Mouse (Mus musculus): ENCODE measurements at regions not wholly inside any gene's neighbourhood (a gene's known extent, or its start where the extent isn't known, plus 50 kb on each side); places are given as distances from the start of the nearest gene placed in this dataset.

GRCm38 (mm10) chr17:62546286-62546685 lies 334.8 kb downstream of the Efna5 start:
- DNase-seq = no peak
- intact Hi-C loops (cut with DNase I; ENCODE audit: low total_unique reads) = no loop called here

- intact Hi-C loops (cut with DNase I; ENCODE audit: low total_unique reads) = no loop called here
- no peak for DNase-seq
Observed at GRCm38 (mm10) chr17:62545330-62545729, 335.8 kb downstream of the Efna5 start.

DNA sequence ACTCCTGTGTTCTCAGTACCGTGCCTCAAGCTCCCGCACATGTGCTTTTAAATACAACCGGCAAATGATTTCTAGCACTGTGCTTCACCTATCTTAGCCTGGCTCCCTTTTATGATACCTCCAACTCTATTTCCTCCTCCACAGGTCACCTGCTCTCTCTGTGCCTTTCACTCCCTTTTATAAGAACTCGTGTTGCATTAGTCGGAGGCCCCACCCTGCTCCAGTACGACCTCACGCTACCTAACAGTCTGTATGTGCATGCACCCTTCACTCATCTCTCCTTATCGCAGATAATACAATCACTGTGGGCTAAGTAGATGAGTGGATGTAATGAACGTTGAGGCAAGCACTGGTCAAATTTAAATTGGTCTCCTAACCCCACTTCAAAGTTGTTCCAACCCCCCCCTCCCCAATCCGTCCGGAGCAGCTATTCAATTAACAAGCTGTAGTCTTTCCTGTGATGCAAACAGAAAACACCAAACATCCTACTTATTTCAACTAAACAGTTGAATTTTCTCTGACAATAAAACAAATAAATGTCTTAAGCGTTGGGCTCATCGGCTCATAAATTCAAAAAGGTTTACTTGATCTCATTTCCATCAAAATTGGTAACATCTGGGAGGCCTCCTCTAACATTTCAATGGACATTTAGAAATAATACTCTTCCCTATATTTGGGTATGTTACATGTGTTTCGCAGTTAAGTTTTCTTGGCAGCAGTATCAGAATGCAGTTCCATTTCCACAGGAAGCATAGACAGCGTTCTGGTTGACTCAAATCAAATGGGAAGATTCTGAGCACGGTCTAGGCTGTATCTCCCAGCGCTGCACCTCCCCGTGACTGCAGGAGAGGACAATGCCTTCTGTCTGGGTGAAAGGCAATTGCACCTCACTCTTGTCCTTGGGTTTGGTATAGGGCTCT lies 337.8 kb downstream of the Efna5 start:
- intact Hi-C loops (cut with DNase I; ENCODE audit: low total_unique reads) = no loop called here
- DNase-seq = no peak

DNA sequence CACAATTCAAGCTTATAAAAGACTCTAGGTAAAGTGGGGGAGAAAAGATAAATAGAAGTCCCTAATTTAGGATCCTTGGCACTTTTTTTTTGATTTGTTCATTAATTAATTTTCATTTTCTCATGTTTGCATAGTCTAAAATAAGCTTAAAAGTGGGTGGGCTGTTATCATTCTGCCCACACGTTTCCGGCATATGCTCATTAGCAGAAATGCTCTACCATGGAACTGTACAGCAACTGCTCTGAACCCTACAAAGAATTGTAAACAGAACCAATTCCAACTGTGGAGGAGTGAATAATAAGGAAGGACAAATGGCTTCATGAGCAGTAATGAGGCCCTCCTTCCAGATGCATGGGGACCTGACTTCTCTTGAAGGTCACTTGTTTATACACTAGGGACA lies 351.2 kb downstream of the Efna5 start:
- DNase-seq = no peak
- intact Hi-C loops (cut with DNase I; ENCODE audit: low total_unique reads) = no loop called here

DNA sequence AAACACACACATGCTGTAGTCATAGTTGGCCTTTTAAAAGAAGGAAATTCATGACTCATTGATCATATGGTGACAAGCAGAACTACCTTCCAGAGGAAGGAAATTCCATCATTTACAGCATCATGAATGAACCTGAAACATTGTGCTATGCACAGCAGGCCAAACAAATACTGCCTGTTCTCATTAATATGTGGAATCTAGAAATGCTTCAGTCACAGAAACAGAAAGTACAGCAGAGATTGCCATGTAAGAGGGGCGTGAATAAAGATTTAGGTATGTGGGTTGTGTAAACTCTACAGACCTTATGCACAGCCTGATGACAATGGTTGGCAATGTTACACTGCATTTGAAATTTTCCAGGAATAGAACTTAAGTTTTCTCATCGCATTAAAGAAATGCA lies 353.6 kb downstream of the Efna5 start:
- intact Hi-C loops (cut with DNase I; ENCODE audit: low total_unique reads) = no loop called here

DNA sequence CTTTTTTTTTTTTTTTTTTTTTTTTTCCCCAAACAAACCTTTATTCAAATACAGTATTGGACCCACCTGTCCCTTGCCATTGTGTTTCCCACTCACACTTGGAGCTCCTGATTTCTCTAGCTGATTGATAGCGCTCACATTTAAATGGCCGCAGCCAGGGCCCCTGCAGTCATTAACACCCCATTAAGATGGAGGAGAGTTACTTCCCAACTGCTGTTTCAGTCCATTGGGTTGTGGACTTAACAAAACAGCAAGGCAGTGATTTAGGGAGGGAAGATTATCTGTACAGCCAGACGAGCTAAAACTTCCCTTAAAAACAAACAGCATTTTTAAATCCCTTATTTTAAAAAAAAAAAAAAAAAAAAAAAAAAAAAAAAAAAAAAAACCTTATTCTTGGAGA lies 367.5 kb downstream of the Efna5 start:
- no peak for DNase-seq
- intact Hi-C loops (cut with DNase I; ENCODE audit: low total_unique reads) = no loop called here

More for the DNA sequence above, 353.6 kb downstream of the Efna5 start:
- DNase-seq = no peak

- no peak for DNase-seq
- intact Hi-C loops (cut with DNase I; ENCODE audit: low total_unique reads) = no loop called here
Observed at GRCm38 (mm10) chr17:62510184-62510583, 370.9 kb downstream of the Efna5 start.

DNA sequence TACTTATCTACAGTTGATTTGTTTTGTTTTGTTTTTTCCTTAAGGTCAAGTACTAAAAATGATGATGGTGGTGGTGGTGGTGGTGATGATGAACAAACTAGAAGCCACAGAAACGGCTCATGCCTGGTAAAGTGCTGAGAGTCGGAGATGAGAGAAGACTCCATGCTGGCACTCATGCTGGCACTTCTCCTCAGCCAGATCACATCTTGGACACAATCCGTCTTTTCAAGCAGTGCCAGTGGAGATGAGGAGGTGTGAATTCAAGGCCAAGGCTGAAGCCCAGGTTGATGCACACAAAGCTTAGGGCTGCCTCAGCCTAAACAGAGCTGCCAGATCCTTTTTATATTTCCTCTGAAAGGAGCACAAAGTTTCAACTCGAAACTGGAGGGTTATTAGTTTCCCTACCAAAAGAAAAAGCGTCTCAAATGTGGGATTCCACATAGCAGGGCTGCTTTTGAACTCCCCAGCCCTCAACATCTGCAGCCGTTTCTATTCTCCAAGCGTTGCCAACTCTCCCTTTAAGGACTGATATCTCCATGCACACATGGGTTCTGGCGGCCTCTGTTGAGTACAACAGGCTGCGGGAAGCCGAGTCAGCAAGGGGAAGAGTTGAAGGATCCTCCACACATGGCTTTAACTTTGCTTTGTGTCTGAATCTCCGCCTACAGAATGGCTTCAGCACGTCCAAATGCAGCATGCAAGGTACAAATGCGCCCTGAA lies 373.2 kb downstream of the Efna5 start:
- DNase-seq = no peak
- intact Hi-C loops (cut with DNase I; ENCODE audit: low total_unique reads) = no loop called here

DNA sequence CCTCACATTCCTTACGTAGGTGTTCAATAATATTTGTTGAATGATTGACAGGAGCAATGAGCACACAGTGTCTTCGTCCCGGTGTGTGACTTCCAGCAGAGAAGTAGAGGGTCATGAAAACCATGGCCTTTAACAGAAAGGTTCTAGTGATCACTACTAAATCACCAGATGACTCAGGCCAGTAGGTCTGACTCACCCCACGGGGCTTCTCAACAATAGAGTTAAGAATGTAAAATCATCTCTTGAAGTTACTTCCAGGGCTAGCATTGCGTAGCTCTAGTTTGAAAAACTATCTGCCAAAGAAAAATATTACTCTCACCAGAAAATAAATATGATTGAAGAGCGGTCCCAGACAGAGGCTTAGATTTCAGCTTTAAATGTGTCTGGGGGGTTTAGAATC lies 376.4 kb downstream of the Efna5 start:
- no peak for DNase-seq
- intact Hi-C loops (cut with DNase I; ENCODE audit: low total_unique reads) = no loop called here

DNA sequence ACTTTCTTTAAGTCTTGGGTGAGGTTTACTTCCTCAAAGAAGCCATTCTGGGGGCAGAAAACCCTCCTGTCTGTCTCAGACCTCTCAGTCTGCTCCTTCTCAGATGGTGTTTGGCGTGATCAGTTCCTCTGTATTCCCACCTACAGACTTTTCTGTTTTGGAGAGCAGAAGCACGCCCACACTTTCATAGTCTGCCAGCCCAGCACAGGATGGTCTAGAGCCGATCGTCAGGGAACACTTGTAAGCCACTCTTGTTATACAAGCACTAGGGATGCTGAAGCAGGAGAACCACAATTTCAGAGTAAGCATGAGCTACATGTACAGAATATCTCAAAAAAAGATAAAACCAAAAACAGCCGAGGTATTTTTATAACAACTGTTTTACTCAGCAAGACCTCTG lies 410.4 kb downstream of the Efna5 start:
- intact Hi-C loops (cut with DNase I; ENCODE audit: low total_unique reads) = no loop called here
- no peak for DNase-seq

DNA sequence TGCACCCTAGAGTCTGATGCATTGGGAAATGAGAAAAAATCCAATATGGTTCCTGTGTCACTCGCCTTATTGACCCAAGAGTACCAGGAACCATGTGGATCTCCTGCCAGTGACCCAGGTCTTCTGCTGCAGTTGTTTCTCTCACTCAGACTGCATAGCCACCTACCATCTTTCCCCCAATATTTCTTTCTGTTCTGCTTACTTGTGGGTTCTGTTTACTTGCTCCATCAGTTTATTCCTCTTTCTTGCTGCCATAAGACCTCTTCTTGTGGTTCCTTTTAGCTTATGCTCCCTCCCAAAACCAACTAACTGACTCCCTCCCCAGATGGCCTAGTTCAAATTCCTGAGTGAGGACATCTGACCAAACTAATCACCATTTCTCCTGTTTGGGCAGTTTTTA lies 411.8 kb downstream of the Efna5 start:
- intact Hi-C loops (cut with DNase I; ENCODE audit: low total_unique reads) = no loop called here
- DNase-seq = no peak

DNA sequence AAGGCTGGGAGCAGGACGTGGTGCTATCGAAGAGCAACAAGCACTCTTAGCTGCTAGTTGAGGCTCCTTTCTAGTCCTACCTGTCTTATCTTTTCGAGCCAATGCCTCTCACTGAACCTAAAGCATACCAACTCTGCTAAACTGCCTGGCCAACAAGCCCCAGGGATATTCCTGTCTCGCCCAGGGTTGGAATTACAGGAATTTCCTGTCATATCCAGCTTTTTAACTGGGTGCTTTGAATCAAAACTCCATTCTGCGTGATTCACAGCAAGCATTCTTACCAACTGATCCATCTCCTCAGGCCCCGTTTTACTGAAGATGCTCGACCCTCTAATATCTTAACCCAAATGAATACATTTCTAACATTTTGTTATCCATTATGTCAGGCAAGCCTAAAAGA lies 412.3 kb downstream of the Efna5 start:
- intact Hi-C loops (cut with DNase I; ENCODE audit: low total_unique reads) = no loop called here
- DNase-seq = no peak

- intact Hi-C loops (cut with DNase I; ENCODE audit: low total_unique reads) = no loop called here
- DNase-seq = no peak
Observed at GRCm38 (mm10) chr17:62467072-62467471, 414.0 kb downstream of the Efna5 start.

GRCm38 (mm10) chr17:62464994-62465393 lies 416.1 kb downstream of the Efna5 start:
- intact Hi-C loops (cut with DNase I; ENCODE audit: low total_unique reads) = no loop called here
- no peak for DNase-seq

GRCm38 (mm10) chr17:62464228-62464627 lies 416.9 kb downstream of the Efna5 start:
- intact Hi-C loops (cut with DNase I; ENCODE audit: low total_unique reads) = no loop called here
- DNase-seq = no peak

DNA sequence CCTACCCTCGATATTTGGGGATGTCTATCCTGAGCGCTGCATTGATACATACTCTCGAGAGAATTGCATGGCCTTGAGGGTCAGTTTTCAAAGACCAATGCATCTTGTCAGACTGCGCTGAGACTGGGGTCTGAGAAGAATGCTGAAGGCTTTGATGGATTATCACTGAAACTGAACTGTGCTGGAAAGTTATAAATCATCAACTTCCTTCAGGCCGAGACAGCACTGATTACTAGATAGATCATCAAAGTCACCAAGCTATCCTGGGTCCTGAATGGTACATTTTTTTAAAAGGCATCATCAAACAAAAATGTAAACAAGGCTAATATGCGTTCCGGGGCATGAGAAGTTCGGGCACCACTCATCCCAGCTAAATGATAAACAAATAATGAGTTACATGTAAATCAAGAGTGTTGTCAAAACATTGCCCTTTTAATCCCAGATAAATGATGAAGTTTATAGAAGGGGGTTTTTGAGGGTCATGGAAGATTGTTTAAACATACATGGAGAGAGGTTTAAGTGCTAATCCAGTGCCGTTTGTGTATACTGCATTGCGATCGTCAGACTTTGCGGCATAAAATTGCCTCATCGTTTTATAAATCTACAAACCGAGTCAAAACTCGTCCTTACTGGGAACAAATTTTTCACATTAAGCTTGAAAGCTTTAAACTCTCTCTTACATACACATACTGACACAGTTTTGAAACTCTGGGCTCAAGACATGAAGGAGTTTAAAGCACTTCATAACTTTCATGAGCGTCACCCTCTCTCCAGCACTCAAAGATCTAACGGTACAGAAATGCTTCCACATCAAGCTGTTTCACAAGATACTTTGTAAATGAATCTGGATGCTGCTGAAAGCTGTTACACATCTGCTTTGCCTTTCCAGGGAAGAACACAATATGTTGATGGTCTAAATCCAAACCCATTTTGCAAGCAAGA lies 419.5 kb downstream of the Efna5 start:
- intact Hi-C loops (cut with DNase I; ENCODE audit: low total_unique reads) = no loop called here
- no peak for DNase-seq

DNA sequence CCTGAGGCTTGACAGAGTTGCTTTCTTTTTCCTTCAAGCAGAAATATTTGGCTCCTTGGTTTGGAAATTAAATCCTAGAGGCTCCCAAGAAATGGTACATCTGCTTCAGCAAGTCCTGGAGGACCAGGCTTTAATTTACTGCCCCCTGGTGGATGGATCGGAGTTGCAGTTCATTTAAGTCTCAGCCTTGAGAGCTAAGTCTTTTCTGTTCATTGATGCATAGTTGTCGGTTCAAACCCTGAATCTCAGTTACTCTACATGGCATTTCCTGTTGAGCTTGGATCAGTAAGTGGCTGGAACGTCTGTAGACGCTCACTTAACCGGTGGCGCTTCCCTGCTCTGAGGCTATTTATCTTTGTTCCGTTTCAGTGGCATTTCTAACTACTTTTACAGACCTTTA lies 422.2 kb downstream of the Efna5 start:
- DNase-seq = peak; percentile 41
- intact Hi-C loops (cut with DNase I; ENCODE audit: low total_unique reads) = no loop called here

DNA sequence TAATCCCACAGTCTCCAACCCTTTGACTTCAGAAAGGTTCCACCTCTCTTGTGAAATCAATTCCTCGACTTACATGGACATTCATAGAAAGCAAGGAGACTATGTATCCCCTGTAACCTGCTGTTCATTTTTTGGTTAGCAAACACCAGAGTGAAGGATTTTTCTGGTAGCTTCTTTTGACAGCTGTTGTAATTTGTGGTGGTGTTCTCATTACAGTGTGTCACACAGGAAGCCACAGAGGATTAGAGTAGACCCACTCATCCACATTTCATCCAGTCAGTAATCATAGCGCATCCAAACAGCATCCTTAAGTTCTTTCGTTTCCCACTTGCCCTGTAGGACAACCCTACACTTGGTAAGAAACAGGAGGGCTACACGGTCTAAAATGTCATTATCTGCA lies 443.1 kb downstream of the Efna5 start:
- intact Hi-C loops (cut with DNase I; ENCODE audit: low total_unique reads) = no loop called here
- DNase-seq = no peak

DNA sequence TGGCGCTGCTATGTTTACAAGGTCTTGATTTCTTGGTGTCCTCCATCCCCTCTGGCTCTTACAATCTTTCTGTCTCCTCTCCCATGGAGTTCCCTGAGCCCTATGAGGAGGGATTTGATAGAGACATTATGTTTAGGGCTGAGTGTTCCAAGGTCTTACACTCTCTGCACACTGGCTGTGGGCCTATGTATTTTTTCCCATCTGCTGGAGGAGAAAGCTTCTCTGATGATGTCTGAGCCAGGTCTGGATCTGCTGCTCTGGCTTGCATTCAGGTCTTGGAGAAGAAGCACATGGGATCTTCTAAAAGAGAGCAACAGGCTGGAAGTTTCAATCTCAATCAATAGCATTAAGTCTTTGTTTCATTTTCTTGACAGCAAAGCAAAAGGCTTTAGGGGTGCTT lies 445.1 kb downstream of the Efna5 start:
- intact Hi-C loops (cut with DNase I; ENCODE audit: low total_unique reads) = no loop called here
- DNase-seq = no peak

Measured in gastrocnemius, postnatal 14 days (tissue).